Mouse (Mus musculus) limb, embryonic 13.5 days (tissue): Measurements from ENCODE around the gene Nacc1. TPM values are rescaled to one million over a fixed set of nuclear protein-coding genes. Genes with fewer than 3 reads are reported as not detected.

Experiments used
- ATAC-seq: fragments of 200-750 bp; cut with Nextera tagmentation; 2 replicates; pipeline ENCODE4 v1.8.0; 2017; ENCODE audit warnings: low read depth, moderate number of reproducible peaks, moderate TSS enrichment; ENCODE audit not compliant: low FRiP score
- H3K27ac ChIP-seq: fragments of 300-500 bp; sonication (generic); 2 replicates; pipeline ENCODE4 v1.5.1; 2015; ENCODE audit warnings: inconsistent platforms, mild to moderate bottlenecking, moderate library complexity
- H3K27me3 ChIP-seq: fragments of 300-500 bp; sonication (generic); 2 replicates; pipeline ENCODE4 v1.6.1; 2015; ENCODE audit warnings: mild to moderate bottlenecking, inconsistent platforms
- H3K36me3 ChIP-seq: fragments of 300-500 bp; sonication (generic); 2 replicates; pipeline ENCODE4 v1.6.1; 2015; ENCODE audit warnings: inconsistent platforms, mild to moderate bottlenecking, moderate library complexity
- H3K4me1 ChIP-seq: fragments of 300-500 bp; sonication (generic); 2 replicates; pipeline ENCODE4 v1.6.1; 2015; ENCODE audit warnings: inconsistent platforms
- H3K4me2 ChIP-seq: fragments of 300-500 bp; sonication (generic); replicated peaks from 2 replicates; pipeline ENCODE4 v1.6.1; 2015; ENCODE audit warnings: inconsistent platforms, mild to moderate bottlenecking, moderate library complexity
- H3K4me3 ChIP-seq: fragments of 300-500 bp; sonication (generic); 2 replicates; pipeline ENCODE4 v1.5.1; 2015; ENCODE audit warnings: moderate library complexity, mild to moderate bottlenecking, inconsistent platforms
- H3K9ac ChIP-seq: fragments of 300-500 bp; sonication (generic); 2 replicates; pipeline ENCODE4 v1.6.1; 2015; ENCODE audit warnings: mild to moderate bottlenecking, inconsistent platforms
- H3K9me3 ChIP-seq: fragments of 300-500 bp; sonication (generic); 2 replicates; pipeline ENCODE4 v1.6.1; 2016; ENCODE audit warnings: inconsistent platforms
- WGBS: fragments of 180-500 bp; shearing (Covaris S2); methylation state at CpG from one replicate; pipeline ENCODE4 v1.1.7; 2015; 5-methylcytosine and 5-hydroxymethylcytosine counted together
- polyA plus RNA-seq: library from polyadenylated mRNA; unstranded; fragments of >200 nt; fragmentation: Nextera tagmentation; extraction: Ambion mirVana; gene quantifications from 2 replicates; pipeline ENCODE4 v1.2.1, GENCODE M21; 2015

Gene Nacc1
- polyA plus RNA-seq, 1 experiment from 2014 or later, result 15.2 TPM

GRCm38 (mm10) chr8:84697166-84698130 is 9.8 kb upstream of the Nacc1 start:
- Histone ChIP-seq H3K4me2 (no peak overlapping the region), H3K4me3 (no peak overlapping the region), H3K27me3 (peaks cover 13% of the 10 kb centered on the region), H3K9me3 (no peaks in the 10 kb centered on the region), H3K27ac (no peak overlapping the region), H3K9ac (no peak overlapping the region), H3K36me3 (peaks cover 63% of the 10 kb centered on the region), H3K4me1 (peaks cover 22% of the 10 kb centered on the region)
- ATAC-seq, result no peak
- 86% methylated on average over 14 of the region's 14 CpGs for WGBS

DNA sequence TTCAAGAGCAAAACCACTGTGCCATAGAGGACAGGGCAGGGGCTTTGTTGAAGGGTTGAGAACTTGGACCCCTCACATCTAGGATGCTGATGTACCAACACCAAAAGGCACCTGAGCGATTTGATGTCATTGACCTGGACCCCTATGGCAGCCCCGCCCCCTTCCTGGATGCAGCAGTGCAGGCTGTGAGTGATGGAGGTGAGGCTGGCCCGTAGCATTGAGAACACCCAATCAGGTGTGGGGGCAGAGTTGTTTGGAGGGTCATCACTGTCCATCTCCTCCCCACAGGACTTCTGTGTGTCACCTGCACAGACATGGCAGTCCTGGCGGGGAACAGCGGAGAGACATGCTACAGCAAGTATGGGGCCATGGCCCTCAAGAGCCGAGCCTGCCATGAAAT is 7.5 kb upstream of the Nacc1 start:
- no peak for ATAC-seq
- 86% methylated on average over 6 of the region's 6 CpGs for WGBS
- Histone ChIP-seq H3K4me2 (no peak overlapping the region), H3K27me3 (no peaks in the 10 kb centered on the region), H3K36me3 (peaks cover 78% of the 10 kb centered on the region), H3K4me3 (no peak overlapping the region), H3K27ac (no peak overlapping the region), H3K9ac (no peak overlapping the region), H3K4me1 (peaks cover 9% of the 10 kb centered on the region), H3K9me3 (no peaks in the 10 kb centered on the region)

GRCm38 (mm10) chr8:84693332-84693731 is 5.7 kb upstream of the Nacc1 start:
- Histone ChIP-seq H3K9ac (no peak overlapping the region), H3K9me3 (no peaks in the 10 kb centered on the region), H3K4me1 (peaks cover 17% of the 10 kb centered on the region), H3K4me2 (no peak overlapping the region), H3K27ac (no peak overlapping the region), H3K4me3 (no peak overlapping the region), H3K27me3 (no peaks in the 10 kb centered on the region), H3K36me3 (peaks cover 64% of the 10 kb centered on the region)
- WGBS, result 66% methylated on average over 4 of the region's 4 CpGs
- ATAC-seq, result no peak

DNA sequence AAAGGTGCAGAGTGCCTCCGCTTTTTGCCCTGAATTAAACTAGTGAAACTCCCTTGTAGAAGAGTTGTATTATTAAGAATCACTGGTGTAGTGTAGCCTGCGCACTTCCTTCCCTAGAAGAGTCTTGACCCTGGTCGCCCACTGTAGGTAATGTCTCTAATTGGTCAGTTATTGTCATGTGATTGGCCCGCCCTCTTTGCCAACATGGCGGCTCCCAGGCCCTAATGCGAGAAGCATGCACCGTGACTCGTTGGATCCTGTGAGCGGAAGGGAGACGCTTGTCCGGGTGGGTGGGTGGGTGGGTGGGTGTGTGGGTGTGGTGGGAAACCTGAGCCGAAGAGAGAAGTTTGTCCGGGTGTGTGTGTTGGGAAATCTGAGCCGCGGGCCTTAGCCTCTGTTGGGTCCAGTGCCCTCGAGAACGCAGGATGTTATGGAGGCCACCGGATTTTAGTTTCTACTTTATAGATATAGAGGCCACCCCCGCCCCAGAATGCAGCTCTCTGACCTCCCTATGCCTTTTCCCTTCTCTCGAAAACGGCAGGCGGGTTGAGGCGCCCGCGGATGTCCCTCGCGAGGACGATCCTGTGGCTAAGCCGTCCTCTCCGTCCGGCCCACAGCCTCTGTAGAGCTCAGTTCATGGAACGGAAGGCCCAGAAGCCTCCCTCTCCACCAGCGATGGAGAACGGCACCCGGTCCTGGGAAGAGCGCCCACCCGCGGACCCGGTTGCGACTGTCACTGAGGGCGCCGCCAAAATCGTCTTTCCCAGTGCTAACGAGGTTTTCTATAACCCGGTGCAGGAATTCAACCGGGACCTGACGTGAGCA is 1.6 kb upstream of the Nacc1 start:
- peak; percentile 91 for ATAC-seq
- peaks cover 45% of the 10 kb centered on the region for H3K4me1 ChIP-seq
- H3K9me3 ChIP-seq, result no peaks in the 10 kb centered on the region
- H3K4me3 ChIP-seq, result peak overlapping the region; percentile 91
- peaks cover 29% of the 10 kb centered on the region for H3K36me3 ChIP-seq
- WGBS, result under 1% methylated on average over 47 of the region's 47 CpGs
- H3K27ac ChIP-seq, result peak overlapping the region; percentile 81
- peak overlapping the region; percentile 85 for H3K9ac ChIP-seq
- H3K27me3 ChIP-seq, result no peaks in the 10 kb centered on the region
- peak overlapping the region; percentile 90 for H3K4me2 ChIP-seq

DNA sequence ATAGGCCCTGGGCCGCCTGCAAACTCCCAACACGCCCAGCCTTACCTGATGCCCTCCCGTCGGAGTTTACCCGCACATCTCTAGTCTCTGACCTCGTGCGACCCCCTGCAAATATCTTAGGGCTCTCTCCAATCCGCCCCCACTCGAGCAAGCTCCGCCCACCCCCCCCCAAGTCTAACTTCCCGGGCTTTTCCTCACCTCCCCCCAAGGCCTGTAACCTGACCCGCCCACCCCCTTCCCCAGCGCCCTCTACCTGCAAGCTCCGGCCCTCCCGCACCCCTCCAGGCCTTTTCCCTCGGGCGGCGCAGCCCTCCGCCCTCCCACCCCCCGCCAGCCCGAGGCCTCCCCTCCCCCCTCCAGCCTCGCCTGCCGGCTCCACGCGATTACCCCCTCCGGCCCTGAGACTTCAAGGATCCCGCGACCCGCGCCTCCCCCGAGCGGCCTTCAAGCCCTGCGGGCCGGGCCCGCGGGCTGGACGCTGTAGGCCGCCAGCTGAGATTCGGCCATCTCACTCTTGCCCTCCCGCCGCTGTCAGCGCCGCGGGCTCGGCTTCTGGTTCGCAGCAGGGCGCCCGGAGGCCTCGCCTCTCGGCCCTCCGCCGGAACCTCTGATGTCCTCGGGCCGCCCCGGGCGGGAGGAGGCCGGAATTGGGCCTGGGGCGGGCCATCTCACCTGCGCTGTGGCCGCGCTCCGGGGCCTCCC is 508 bp downstream of the Nacc1 start:
- peak overlapping the region; percentile 94 for H3K27ac ChIP-seq
- H3K9ac ChIP-seq, result peak overlapping the region; percentile 100
- H3K27me3 ChIP-seq, result no peaks in the 10 kb centered on the region
- under 1% methylated on average over 61 of the region's 62 CpGs for WGBS
- H3K9me3 ChIP-seq, result no peaks in the 10 kb centered on the region
- peaks cover 45% of the 10 kb centered on the region for H3K4me1 ChIP-seq
- peak; percentile 34 for ATAC-seq
- peaks cover 27% of the 10 kb centered on the region for H3K36me3 ChIP-seq
- peak overlapping the region; percentile 100 for H3K4me3 ChIP-seq
- peak overlapping the region; percentile 90 for H3K4me2 ChIP-seq

DNA sequence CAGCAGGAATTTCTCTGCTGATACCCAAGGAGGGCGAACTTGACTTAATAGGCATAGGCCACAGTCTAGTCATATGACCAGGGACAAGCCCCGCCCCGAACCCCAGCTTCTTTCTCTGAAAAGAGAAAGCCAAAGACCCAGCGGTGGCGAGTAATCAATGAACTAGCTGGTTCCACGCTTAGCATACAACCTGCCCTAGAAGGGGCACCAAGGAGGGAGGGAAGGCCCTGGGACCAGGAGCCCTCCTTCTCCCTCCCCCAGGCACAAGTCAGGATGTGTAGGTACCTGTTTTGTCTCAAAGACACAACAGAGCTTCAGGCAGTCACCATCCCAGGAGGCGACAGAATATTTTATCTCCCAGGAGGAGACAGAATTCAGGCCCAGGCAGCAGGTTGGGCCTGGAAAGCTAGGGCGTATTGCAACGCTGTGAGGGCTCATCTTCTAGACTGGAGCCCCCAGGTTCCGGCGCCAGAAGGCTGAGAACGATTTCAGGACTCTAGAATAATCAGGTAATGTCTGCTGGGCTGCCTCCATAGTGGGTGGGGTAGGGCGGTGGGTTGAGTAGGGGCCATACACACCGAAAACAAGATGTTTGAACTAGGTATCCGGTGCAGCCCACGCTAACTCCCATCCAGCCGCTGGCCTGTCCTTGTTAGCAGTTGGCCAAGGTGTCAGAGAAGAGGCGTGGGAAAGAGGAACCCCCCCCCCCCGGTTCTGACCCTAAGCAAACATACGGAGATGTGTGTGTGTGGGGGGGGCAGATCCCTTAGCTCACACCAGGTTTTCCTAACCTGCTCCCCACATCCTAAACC is 1.3 kb downstream of the Nacc1 start, which contains the start of gene Trmt1:
Trmt1 (plus strand) TSS at position 117 of the 812 bp plus-strand sequence.
- H3K27me3 ChIP-seq, result no peaks in the 10 kb centered on the region
- peaks cover 45% of the 10 kb centered on the region for H3K4me1 ChIP-seq
- no peak for ATAC-seq
- peaks cover 27% of the 10 kb centered on the region for H3K36me3 ChIP-seq
- no peaks in the 10 kb centered on the region for H3K9me3 ChIP-seq
- peak within 1 kb of the TSS; percentile 90 for H3K4me2 ChIP-seq
- H3K9ac ChIP-seq, result peak within 1 kb of the TSS; percentile 100
- peak within 1 kb of the TSS; percentile 100 for H3K4me3 ChIP-seq
- H3K27ac ChIP-seq, result peak within 1 kb of the TSS; percentile 94
- WGBS, result 11% methylated on average over 20 of the region's 20 CpGs

- WGBS, result 63% methylated on average over 3 of the region's 3 CpGs
- Histone ChIP-seq H3K36me3 (peaks cover 25% of the 10 kb centered on the region), H3K4me1 (peaks cover 34% of the 10 kb centered on the region), H3K4me2 (no peak overlapping the region), H3K27me3 (no peaks in the 10 kb centered on the region), H3K9me3 (no peaks in the 10 kb centered on the region), H3K27ac (no peak overlapping the region), H3K4me3 (no peak overlapping the region), H3K9ac (no peak overlapping the region)
- no peak for ATAC-seq
Observed at GRCm38 (mm10) chr8:84684537-84684936, 3.1 kb downstream of the Nacc1 start.

- 83% methylated on average over 2 of the region's 2 CpGs for WGBS
- H3K4me1 ChIP-seq, result peaks cover 23% of the 10 kb centered on the region
- peaks cover 27% of the 10 kb centered on the region for H3K36me3 ChIP-seq
Observed at GRCm38 (mm10) chr8:84682257-84682656, 5.4 kb downstream of the Nacc1 start.

GRCm38 (mm10) chr8:84681476-84681875 is 6.2 kb downstream of the Nacc1 start:
- no peak for ATAC-seq
- WGBS, result 86% methylated on average over 2 of the region's 2 CpGs
- H3K4me1 ChIP-seq, result peaks cover 20% of the 10 kb centered on the region
- peaks cover 34% of the 10 kb centered on the region for H3K36me3 ChIP-seq
- no peaks in the 10 kb centered on the region for H3K9me3 ChIP-seq
- no peak overlapping the region for H3K4me3 ChIP-seq
- H3K27me3 ChIP-seq, result no peaks in the 10 kb centered on the region
- no peak overlapping the region for H3K27ac ChIP-seq
- H3K4me2 ChIP-seq, result no peak overlapping the region
- H3K9ac ChIP-seq, result no peak overlapping the region

More at GRCm38 (mm10) chr8:84682257-84682656, 5.4 kb downstream of the Nacc1 start:
- Histone ChIP-seq H3K27ac (no peak overlapping the region), H3K4me3 (no peak overlapping the region), H3K9ac (no peak overlapping the region), H3K27me3 (no peaks in the 10 kb centered on the region), H3K9me3 (no peaks in the 10 kb centered on the region), H3K4me2 (no peak overlapping the region)
- no peak for ATAC-seq

DNA sequence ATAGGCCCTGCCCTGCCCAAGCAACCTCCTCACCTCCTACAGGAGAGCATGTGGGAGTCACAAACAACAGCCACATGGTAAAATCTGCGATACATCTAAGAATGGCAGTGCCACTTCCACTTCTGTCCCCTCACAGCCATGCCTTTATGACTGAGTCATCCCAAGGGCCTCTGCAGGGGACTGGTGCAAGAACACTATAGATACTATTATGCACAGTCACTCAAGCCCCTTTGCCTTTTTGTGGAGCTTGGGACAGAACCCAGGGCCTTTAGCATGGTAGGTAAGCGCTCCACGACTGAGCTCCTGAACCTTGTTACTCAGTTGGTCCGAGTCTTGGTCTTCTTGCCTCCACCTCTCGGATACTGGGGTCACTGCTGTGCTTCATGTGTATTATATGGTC is 10.4 kb downstream of the Nacc1 start:
- peaks cover 60% of the 10 kb centered on the region for H3K36me3 ChIP-seq
- WGBS, result 90% methylated on average over 5 of the region's 5 CpGs

More for the DNA sequence above, 10.4 kb downstream of the Nacc1 start:
- Histone ChIP-seq H3K27ac (no peak overlapping the region), H3K4me1 (no peaks in the 10 kb centered on the region), H3K27me3 (no peaks in the 10 kb centered on the region), H3K9me3 (no peaks in the 10 kb centered on the region), H3K4me3 (no peak overlapping the region), H3K4me2 (no peak overlapping the region), H3K9ac (no peak overlapping the region)
- ATAC-seq, result no peak
